ENCODE assay signal across 10 mouse cellular contexts in genomic region chr7:48834989-48835626, GRCm38 (mm10). TPM values are rescaled to one million over a fixed set of nuclear protein-coding genes. Genes with fewer than 3 reads are reported as not detected.
DNase-seq lines count a peak whose midpoint lies in the region; ATAC-seq and TF ChIP-seq lines count a peak whose summit lies in the region.
"Had no signal": no experiment of that assay in that cellular context is flagged by ENCODE, and none has a peak within 500 bp of the region (broad histone marks: within the 10 kb centered on the region; RNA-seq: fewer than 3 reads in every experiment).

No protein-coding gene starts in this region.

- no peak overlapping the region for H3K27ac ChIP-seq in forebrain, embryonic 11.5 days (ENCODE audit: low read depth, low read length)
- H3K27ac ChIP-seq in forebrain, embryonic 10.5 days: no peak overlapping the region
- H3K27ac ChIP-seq in hindbrain, embryonic 11.5 days (ENCODE audit: low read depth, low read length): no peak overlapping the region
- H3K27ac ChIP-seq in hindbrain, embryonic 10.5 days: no peak overlapping the region
- H3K27ac ChIP-seq in midbrain, embryonic 13.5 days: no peak overlapping the region
- H3K27ac ChIP-seq in stomach, postnatal 0 days (replicated peaks): no peak overlapping the region

- TF ChIP-seq CTCF in stomach, postnatal 0 days (IDR thresholded peaks at IDR 0.05; ENCODE audit: low read depth): no peak

- TF ChIP-seq EP300 in stomach, postnatal 0 days (optimal IDR thresholded peaks at IDR 0.05): no peak

- 0 out of 2 replicates have a peak, but pooled peaks have one; percentile 21 for ATAC-seq in forebrain, embryonic 11.5 days (replicated peaks; ENCODE audit: low FRiP score)
- ATAC-seq in hindbrain, embryonic 11.5 days (ENCODE audit: low FRiP score): peak; percentile 68
- peak; percentile 65 for ATAC-seq in midbrain, embryonic 13.5 days
- ATAC-seq in stomach, postnatal 0 days (ENCODE audit: low FRiP score, low TSS enrichment): no peak

- H3K4me2 ChIP-seq in forebrain, embryonic 11.5 days (ENCODE audit: low read depth, low read length, severe bottlenecking): no peak overlapping the region
- H3K4me2 ChIP-seq in hindbrain, embryonic 11.5 days (replicated peaks; ENCODE audit: low read depth, low read length): no peak overlapping the region
- no peak overlapping the region for H3K4me2 ChIP-seq in midbrain, embryonic 13.5 days (replicated peaks)
- H3K4me2 ChIP-seq in stomach, postnatal 0 days (replicated peaks; ENCODE audit: low read depth): no peak overlapping the region

- no peaks in the 10 kb centered on the region for H3K36me3 ChIP-seq in forebrain, embryonic 11.5 days (ENCODE audit: control insufficient read depth, insufficient read depth, low read length)
- H3K36me3 ChIP-seq in forebrain, embryonic 10.5 days (replicated peaks): no peaks in the 10 kb centered on the region
- H3K36me3 ChIP-seq in hindbrain, embryonic 11.5 days (ENCODE audit: control insufficient read depth, insufficient read depth, low read length): no peaks in the 10 kb centered on the region
- H3K36me3 ChIP-seq in hindbrain, embryonic 10.5 days: no peaks in the 10 kb centered on the region
- H3K36me3 ChIP-seq in midbrain, embryonic 13.5 days: no peaks in the 10 kb centered on the region
- H3K36me3 ChIP-seq in stomach, postnatal 0 days (ENCODE audit: control insufficient read depth, insufficient read depth, low read length): no peaks in the 10 kb centered on the region

- H3K4me1 ChIP-seq in forebrain, embryonic 11.5 days (replicated peaks; ENCODE audit: control insufficient read depth, insufficient read depth, low read length): peaks cover 4% of the 10 kb centered on the region; the same call in 1 of the 2 replicates
- peaks cover 16% of the 10 kb centered on the region for H3K4me1 ChIP-seq in forebrain, embryonic 10.5 days
- peaks cover 3% of the 10 kb centered on the region; the same call in 1 of the 2 replicates for H3K4me1 ChIP-seq in hindbrain, embryonic 11.5 days (replicated peaks; ENCODE audit: control insufficient read depth, insufficient read depth, low read length)
- H3K4me1 ChIP-seq in hindbrain, embryonic 10.5 days (replicated peaks): peaks cover 16% of the 10 kb centered on the region
- peaks cover 15% of the 10 kb centered on the region for H3K4me1 ChIP-seq in midbrain, embryonic 13.5 days (replicated peaks)
- H3K4me1 ChIP-seq in stomach, postnatal 0 days (replicated peaks; ENCODE audit: control insufficient read depth, insufficient read depth): 0 out of 2 replicates have a peak, but pooled peaks cover 2% of the 10 kb centered on the region

- no peak overlapping the region for H3K4me3 ChIP-seq in forebrain, embryonic 11.5 days (ENCODE audit: low read depth, low read length)
- no peak overlapping the region for H3K4me3 ChIP-seq in forebrain, embryonic 10.5 days
- no peak overlapping the region for H3K4me3 ChIP-seq in hindbrain, embryonic 11.5 days (ENCODE audit: low read depth, low read length)
- no peak overlapping the region; the same call in 1 of the 2 replicates for H3K4me3 ChIP-seq in hindbrain, embryonic 10.5 days
- no peak overlapping the region for H3K4me3 ChIP-seq in midbrain, embryonic 13.5 days (replicated peaks)
- no peak overlapping the region for H3K4me3 ChIP-seq in stomach, postnatal 0 days (ENCODE audit: low read depth, low read length)

- H3K27me3 ChIP-seq in forebrain, embryonic 11.5 days (ENCODE audit: control insufficient read depth, insufficient read depth, low read length): no peaks in the 10 kb centered on the region
- H3K27me3 ChIP-seq in forebrain, embryonic 10.5 days (ENCODE audit: poor library complexity, severe bottlenecking): peaks cover 12% of the 10 kb centered on the region; the same call in 1 of the 2 replicates
- peaks cover 70% of the 10 kb centered on the region for H3K27me3 ChIP-seq in hindbrain, embryonic 11.5 days (ENCODE audit: control insufficient read depth, insufficient read depth, low read length)
- H3K27me3 ChIP-seq in hindbrain, embryonic 10.5 days (ENCODE audit: insufficient read depth, poor library complexity, severe bottlenecking): peaks cover 96% of the 10 kb centered on the region
- H3K27me3 ChIP-seq in midbrain, embryonic 13.5 days: peaks cover 83% of the 10 kb centered on the region
- no peaks in the 10 kb centered on the region for H3K27me3 ChIP-seq in stomach, postnatal 0 days (ENCODE audit: control insufficient read depth, insufficient read depth, low read length)

- 61% methylated on average over 12 of the region's 12 CpGs for WGBS in forebrain, embryonic 11.5 days
- 79% methylated on average over 12 of the region's 12 CpGs for WGBS in forebrain, embryonic 10.5 days
- WGBS in hindbrain, embryonic 11.5 days: 45% methylated on average over 12 of the region's 12 CpGs
- whole genome bisulfite sequencing in hindbrain, embryonic 10.5 days: 52% methylated on average over 12 of the region's 12 CpGs
- WGBS in midbrain, embryonic 13.5 days: 33% methylated on average over 12 of the region's 12 CpGs
- WGBS in stomach, postnatal 0 days: 75% methylated on average over 12 of the region's 12 CpGs

- no peaks in the 10 kb centered on the region for H3K9me3 ChIP-seq in forebrain, embryonic 11.5 days (ENCODE audit: control insufficient read depth, low read length)
- H3K9me3 ChIP-seq in forebrain, embryonic 10.5 days: no peaks in the 10 kb centered on the region
- H3K9me3 ChIP-seq in hindbrain, embryonic 11.5 days (ENCODE audit: control insufficient read depth, low read length): no peaks in the 10 kb centered on the region
- H3K9me3 ChIP-seq in hindbrain, embryonic 10.5 days: no peaks in the 10 kb centered on the region
- H3K9me3 ChIP-seq in midbrain, embryonic 13.5 days: no peaks in the 10 kb centered on the region
- H3K9me3 ChIP-seq in stomach, postnatal 0 days (ENCODE audit: control insufficient read depth, low read length): no peaks in the 10 kb centered on the region

- DNase-seq in forebrain, embryonic 11.5 days (ENCODE audit: low spot score): no peak
- DNase-seq in forebrain, embryonic 10.5 days (ENCODE audit: extremely low spot score, low spot score): no peak
- peak; percentile 37 for DNase-seq in hindbrain, embryonic 11.5 days (ENCODE audit: low spot score)
- no peak for DNase-seq in hindbrain, embryonic 10.5 days (ENCODE audit: low spot score)
- DNase-seq in retina, postnatal 1 day: peak; percentile 43
- no peak for DNase-seq in stomach, postnatal 0 days (ENCODE audit: low spot score)
- DNase-seq in frontal cortex, postnatal 25 days (ENCODE audit: low spot score in 2 of 2): no peak
- DNase-seq: cerebellum, postnatal 25 days; spleen, adult 18-20 months had no signal

- H3K9ac ChIP-seq in forebrain, embryonic 11.5 days (ENCODE audit: low read length): no peak overlapping the region
- H3K9ac ChIP-seq in hindbrain, embryonic 11.5 days (ENCODE audit: low read depth, low read length): no peak overlapping the region
- no peak overlapping the region for H3K9ac ChIP-seq in midbrain, embryonic 13.5 days (replicated peaks)
- no peak overlapping the region for H3K9ac ChIP-seq in stomach, postnatal 0 days (ENCODE audit: low read length)

RNA-seq across cellular contexts. Expression of gene Csrp3, which starts 12.7 kb away (rescaled TPM):
- not detected in 2 replicates for polyA plus RNA-seq in forebrain, embryonic 11.5 days (2014; fragmentation: Nextera tagmentation; extraction: Ambion mirVana)
- 0.31 TPM in 1 of 2 replicates, not detected in the other for polyA plus RNA-seq in forebrain, embryonic 10.5 days (2016; fragmentation: Nextera tagmentation; extraction: Ambion mirVana)
- polyA plus RNA-seq in hindbrain, embryonic 11.5 days (2014; fragmentation: Nextera tagmentation; extraction: Ambion mirVana): 0.70 TPM in 1 of 2 replicates, not detected in the other
- 0.44 TPM in 1 of 2 replicates, not detected in the other for polyA plus RNA-seq in hindbrain, embryonic 10.5 days (2016; fragmentation: Nextera tagmentation; extraction: Ambion mirVana)
- 0.19 TPM in 1 of 2 replicates, not detected in the other for polyA plus RNA-seq in midbrain, embryonic 13.5 days (2015; fragmentation: Nextera tagmentation; extraction: Ambion mirVana)
- 0.22 and 0.73 TPM in 2 replicates for polyA plus RNA-seq in stomach, postnatal 0 days (2015; fragmentation: Nextera tagmentation; extraction: Ambion mirVana)

RNA-seq across cellular contexts. Expression of gene E2f8, which starts 46.3 kb away (rescaled TPM):
- 26.0 and 29.1 TPM in 2 replicates for polyA plus RNA-seq in forebrain, embryonic 11.5 days (2014; fragmentation: Nextera tagmentation; extraction: Ambion mirVana)
- polyA plus RNA-seq in forebrain, embryonic 10.5 days (2016; fragmentation: Nextera tagmentation; extraction: Ambion mirVana): 19.3 and 19.5 TPM in 2 replicates
- 12.9 and 17.1 TPM in 2 replicates for polyA plus RNA-seq in hindbrain, embryonic 11.5 days (2014; fragmentation: Nextera tagmentation; extraction: Ambion mirVana)
- polyA plus RNA-seq in hindbrain, embryonic 10.5 days (2016; fragmentation: Nextera tagmentation; extraction: Ambion mirVana): 15.7 and 17.4 TPM in 2 replicates
- polyA plus RNA-seq in midbrain, embryonic 13.5 days (2015; fragmentation: Nextera tagmentation; extraction: Ambion mirVana): 5.0 and 5.9 TPM in 2 replicates
- polyA plus RNA-seq in stomach, postnatal 0 days (2015; fragmentation: Nextera tagmentation; extraction: Ambion mirVana): 4.5 and 5.0 TPM in 2 replicates

RNA-seq across cellular contexts. Expression of gene Zdhhc13, which starts 46.3 kb away (rescaled TPM):
- 35.3 and 37.5 TPM in 2 replicates for polyA plus RNA-seq in forebrain, embryonic 11.5 days (2014; fragmentation: Nextera tagmentation; extraction: Ambion mirVana)
- 29.2 and 33.4 TPM in 2 replicates for polyA plus RNA-seq in forebrain, embryonic 10.5 days (2016; fragmentation: Nextera tagmentation; extraction: Ambion mirVana)
- polyA plus RNA-seq in hindbrain, embryonic 11.5 days (2014; fragmentation: Nextera tagmentation; extraction: Ambion mirVana): 38.3 and 40.9 TPM in 2 replicates
- polyA plus RNA-seq in hindbrain, embryonic 10.5 days (2016; fragmentation: Nextera tagmentation; extraction: Ambion mirVana): 32.1 and 35.2 TPM in 2 replicates
- 38.5 and 39.8 TPM in 2 replicates for polyA plus RNA-seq in midbrain, embryonic 13.5 days (2015; fragmentation: Nextera tagmentation; extraction: Ambion mirVana)
- 33.3 and 34.0 TPM in 2 replicates for polyA plus RNA-seq in stomach, postnatal 0 days (2015; fragmentation: Nextera tagmentation; extraction: Ambion mirVana)

Comparison
In these comparisons a context has a peak if more than half of its experiments do, and no peak if none do; other contexts are left out.
1. DNase-seq: peak in hindbrain, embryonic 11.5 days (single experiment) and retina, postnatal 1 day (single experiment); none in forebrain, embryonic 11.5 days (single experiment), forebrain, embryonic 10.5 days (single experiment), hindbrain, embryonic 10.5 days (single experiment), stomach, postnatal 0 days (single experiment) and frontal cortex, postnatal 25 days (0 of 2).